Mouse (Mus musculus) midbrain, embryonic 13.5 days (tissue): ENCODE results near the gene Ppp1r12b. TPM values are rescaled to one million over a fixed set of nuclear protein-coding genes. Genes with fewer than 3 reads are reported as not detected.

Experiments
- ATAC-seq: fragments of 200-750 bp; cut with Nextera tagmentation; 2 replicates; pipeline ENCODE4 v1.8.0; 2017; ENCODE audit warnings: mild to moderate bottlenecking, moderate TSS enrichment, moderate library complexity
- H3K27ac ChIP-seq: fragments of 300-500 bp; sonication (generic); 2 replicates; pipeline ENCODE4 v1.5.1; 2015; ENCODE audit warnings: inconsistent platforms, mild to moderate bottlenecking, moderate library complexity
- H3K27me3 ChIP-seq: fragments of 300-500 bp; sonication (generic); 2 replicates; pipeline ENCODE4 v1.6.1; 2015; ENCODE audit warnings: mild to moderate bottlenecking, inconsistent platforms
- H3K36me3 ChIP-seq: fragments of 300-500 bp; sonication (generic); 2 replicates; pipeline ENCODE4 v1.6.1; 2015; ENCODE audit warnings: mild to moderate bottlenecking, inconsistent platforms
- H3K4me1 ChIP-seq: fragments of 300-500 bp; sonication (generic); replicated peaks from 2 replicates; pipeline ENCODE4 v1.6.1; 2015; ENCODE audit warnings: inconsistent platforms
- H3K4me2 ChIP-seq: fragments of 300-500 bp; sonication (generic); replicated peaks from 2 replicates; pipeline ENCODE4 v1.6.1; 2015; ENCODE audit warnings: moderate library complexity, mild to moderate bottlenecking, inconsistent platforms
- H3K4me3 ChIP-seq: fragments of 300-500 bp; sonication (generic); replicated peaks from 2 replicates; pipeline ENCODE4 v1.5.1; 2015; ENCODE audit warnings: mild to moderate bottlenecking, inconsistent platforms
- H3K9ac ChIP-seq: fragments of 300-500 bp; sonication (generic); replicated peaks from 2 replicates; pipeline ENCODE4 v1.6.1; 2015; ENCODE audit warnings: mild to moderate bottlenecking, inconsistent platforms
- H3K9me3 ChIP-seq: fragments of 300-500 bp; sonication (generic); 2 replicates; pipeline ENCODE4 v1.6.1; 2016; ENCODE audit warnings: mild to moderate bottlenecking, inconsistent platforms
- WGBS: fragments of 180-500 bp; shearing (Covaris S2); methylation state at CpG from one replicate; pipeline ENCODE4 v1.1.7; 2015; 5-methylcytosine and 5-hydroxymethylcytosine counted together
- polyA plus RNA-seq: library from polyadenylated mRNA; unstranded; fragments of >200 nt; fragmentation: Nextera tagmentation; extraction: Ambion mirVana; gene quantifications from 2 replicates; pipeline ENCODE4 v1.2.1, GENCODE M21; 2015

Ppp1r12b gene
- polyA plus RNA-seq = 10.8 and 13.3 TPM in 2 replicates

DNA sequence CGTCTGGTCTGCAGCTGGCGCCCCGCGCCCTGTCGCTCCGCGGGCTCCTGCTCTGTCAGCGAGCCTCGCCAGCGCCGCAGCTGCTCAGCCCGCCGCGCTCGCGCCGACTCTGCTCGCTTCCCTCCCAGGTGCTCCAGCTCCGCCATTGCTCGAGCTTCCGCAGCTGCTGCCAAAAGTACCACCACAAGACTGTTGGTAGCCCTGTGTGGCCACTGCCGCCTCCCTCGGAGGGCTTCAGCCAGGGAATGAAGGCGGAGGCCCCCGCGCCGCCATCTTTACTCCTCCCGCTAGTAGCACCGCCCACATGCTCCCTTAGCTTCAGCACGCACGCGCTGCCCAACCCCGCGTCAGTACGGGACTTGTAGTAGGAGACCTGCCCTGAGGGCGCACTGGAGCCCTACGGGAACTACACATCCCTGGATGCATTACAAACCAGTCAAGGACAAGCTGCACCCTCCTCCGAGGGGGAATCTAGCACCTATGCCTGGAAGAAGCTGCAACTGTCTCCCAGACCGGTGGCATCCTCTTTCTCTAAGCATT is at the start of gene Ppp1r12b:
Gene Ppp1r12b (minus strand): TSS at position 306 of the 540 bp plus-strand sequence.
- H3K9ac ChIP-seq = peak within 1 kb of the TSS; percentile 87
- WGBS = under 1% methylated on average over 39 of the region's 39 CpGs
- peak within 1 kb of the TSS; percentile 87 for H3K4me2 ChIP-seq
- H3K4me3 ChIP-seq = peak within 1 kb of the TSS; percentile 78
- peaks cover 14% of the 10 kb centered on the region for H3K4me1 ChIP-seq
- H3K27me3 ChIP-seq = 0 out of 2 replicates have a peak, but pooled peaks cover 3% of the 10 kb centered on the region
- H3K27ac ChIP-seq = peak within 1 kb of the TSS; percentile 91
- ATAC-seq = peak; percentile 99
- H3K36me3 ChIP-seq = no peaks in the 10 kb centered on the region
- H3K9me3 ChIP-seq = no peaks in the 10 kb centered on the region

DNA sequence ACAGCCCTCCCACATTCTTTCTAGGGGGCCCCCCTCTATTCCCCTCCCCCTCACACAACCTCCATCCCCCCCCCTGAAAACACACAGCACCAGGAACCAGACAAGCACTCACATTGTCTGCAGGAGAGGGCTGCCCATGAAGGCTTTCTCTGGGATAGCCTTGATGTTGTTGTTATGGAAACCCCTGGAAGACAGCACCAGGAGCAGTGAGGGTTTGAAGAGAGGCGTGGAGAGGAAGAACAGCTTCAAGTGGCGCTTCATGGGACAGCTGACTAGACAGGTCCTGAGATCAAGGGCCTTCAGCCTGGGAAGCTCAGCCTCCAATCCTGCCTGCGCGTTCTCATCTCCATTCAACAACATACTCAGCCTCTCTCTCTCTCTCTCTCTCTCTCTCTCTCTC is 47.6 kb upstream of the Ppp1r12b start:
- 40% methylated on average over 4 of the region's 4 CpGs for WGBS
- H3K4me2 ChIP-seq = no peak overlapping the region
- no peaks in the 10 kb centered on the region for H3K9me3 ChIP-seq
- H3K9ac ChIP-seq = no peak overlapping the region
- H3K4me1 ChIP-seq = peaks cover 4% of the 10 kb centered on the region; the same call in 1 of the 2 replicates
- ATAC-seq = peak; percentile 78
- H3K36me3 ChIP-seq = no peaks in the 10 kb centered on the region
- H3K27ac ChIP-seq = no peak overlapping the region
- H3K4me3 ChIP-seq = no peak overlapping the region
- no peaks in the 10 kb centered on the region for H3K27me3 ChIP-seq

DNA sequence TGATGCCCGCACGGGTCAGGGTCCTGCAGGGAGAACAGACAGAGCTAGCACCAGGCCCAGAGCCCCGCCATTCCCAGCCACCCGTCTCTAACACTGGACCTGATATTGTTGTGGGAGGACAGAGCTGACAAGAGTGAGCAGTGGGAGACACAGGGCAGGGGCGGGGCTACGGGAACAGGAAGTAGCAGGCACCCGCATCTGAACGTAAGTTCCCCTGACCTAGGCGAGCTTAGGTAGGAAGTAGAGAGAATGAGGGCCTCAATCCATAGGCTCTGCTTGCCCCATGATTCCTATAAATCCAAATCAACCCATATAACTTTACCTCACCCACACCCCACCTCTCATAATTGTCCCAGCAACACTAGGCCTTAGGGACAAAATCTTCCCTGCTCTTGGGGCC is 44.8 kb upstream of the Ppp1r12b start:
- Histone ChIP-seq H3K27ac (no peak overlapping the region), H3K9ac (no peak overlapping the region), H3K4me3 (no peak overlapping the region), H3K4me2 (no peak overlapping the region), H3K4me1 (peaks cover 7% of the 10 kb centered on the region), H3K36me3 (no peaks in the 10 kb centered on the region), H3K9me3 (no peaks in the 10 kb centered on the region), H3K27me3 (no peaks in the 10 kb centered on the region)
- 84% methylated on average over 9 of the region's 9 CpGs for WGBS
- ATAC-seq = no peak

DNA sequence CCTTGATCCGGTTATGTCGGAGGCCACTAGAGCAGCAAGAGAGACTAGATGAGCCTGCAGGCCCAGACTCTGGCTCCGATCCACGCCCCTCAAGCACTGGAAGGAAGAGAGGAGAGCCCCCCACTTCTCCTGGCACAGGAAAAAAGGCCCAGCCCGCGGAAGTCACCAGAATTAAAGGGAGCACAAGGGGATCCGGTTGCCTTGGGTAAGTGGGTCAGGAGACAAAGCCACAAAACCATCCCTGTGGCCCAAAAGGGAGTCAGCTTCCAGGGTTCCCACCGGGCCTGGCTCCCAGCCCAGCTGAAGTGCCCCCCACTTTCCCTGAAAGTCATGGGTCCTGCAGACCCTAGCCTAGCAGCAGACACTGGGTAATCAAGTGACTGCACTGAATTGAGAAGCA is 42.5 kb upstream of the Ppp1r12b start:
- no peak overlapping the region for H3K4me2 ChIP-seq
- no peak overlapping the region for H3K9ac ChIP-seq
- 0 out of 2 replicates have a peak, but pooled peaks cover 5% of the 10 kb centered on the region for H3K27me3 ChIP-seq
- WGBS = 87% methylated on average over 8 of the region's 8 CpGs
- no peaks in the 10 kb centered on the region for H3K9me3 ChIP-seq
- no peak overlapping the region for H3K4me3 ChIP-seq
- no peak for ATAC-seq
- H3K4me1 ChIP-seq = peaks cover 8% of the 10 kb centered on the region
- H3K27ac ChIP-seq = no peak overlapping the region
- H3K36me3 ChIP-seq = no peaks in the 10 kb centered on the region

DNA sequence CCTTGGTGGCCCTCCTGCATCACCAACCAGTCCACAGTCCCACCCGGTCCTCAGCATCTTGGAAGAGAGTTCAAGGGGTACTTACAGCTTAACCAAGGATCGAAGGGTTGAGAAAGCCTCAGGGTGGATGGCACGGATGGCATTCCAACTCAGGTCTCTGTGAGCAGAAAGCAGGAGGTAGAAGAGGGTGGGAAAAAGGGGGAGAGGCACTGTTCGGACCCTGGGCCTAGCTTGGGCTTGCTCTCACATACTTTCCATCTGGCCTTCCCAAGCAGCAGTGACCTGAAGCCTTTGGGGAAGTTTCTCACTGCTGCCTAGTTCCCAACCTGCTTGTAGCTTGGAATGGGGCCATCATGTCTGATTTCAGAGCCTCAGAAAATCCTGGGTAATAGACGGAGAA is 41.8 kb upstream of the Ppp1r12b start:
- ATAC-seq = no peak

DNA sequence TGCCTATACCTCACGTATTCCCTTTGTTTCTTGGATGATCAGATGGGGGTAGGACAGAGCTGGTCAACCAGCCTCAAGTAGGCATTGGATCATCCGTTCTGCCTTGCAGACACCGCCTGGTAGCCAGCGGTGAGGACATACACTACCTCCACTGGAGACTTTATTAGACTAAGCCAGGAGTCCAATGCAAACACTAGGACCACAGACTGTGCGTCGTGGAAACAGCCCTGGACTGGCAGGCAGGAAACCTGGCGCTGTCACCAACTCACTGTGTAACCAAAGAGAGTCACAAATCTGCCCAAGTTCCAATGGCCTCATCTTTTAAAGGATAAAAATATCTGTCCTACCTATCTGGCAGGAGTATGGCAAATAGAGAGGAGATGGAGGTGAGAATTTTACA is 40.7 kb upstream of the Ppp1r12b start:
- no peaks in the 10 kb centered on the region for H3K36me3 ChIP-seq
- no peaks in the 10 kb centered on the region for H3K9me3 ChIP-seq
- no peak overlapping the region for H3K4me3 ChIP-seq
- no peak overlapping the region for H3K27ac ChIP-seq
- ATAC-seq = no peak
- WGBS = 89% methylated on average over 7 of the region's 7 CpGs
- no peak overlapping the region for H3K9ac ChIP-seq
- H3K27me3 ChIP-seq = 0 out of 2 replicates have a peak, but pooled peaks cover 5% of the 10 kb centered on the region
- peaks cover 6% of the 10 kb centered on the region for H3K4me1 ChIP-seq
- no peak overlapping the region for H3K4me2 ChIP-seq

More for the DNA sequence above, 41.8 kb upstream of the Ppp1r12b start:
- 0 out of 2 replicates have a peak, but pooled peaks cover 5% of the 10 kb centered on the region for H3K27me3 ChIP-seq
- H3K9me3 ChIP-seq = no peaks in the 10 kb centered on the region
- H3K4me3 ChIP-seq = no peak overlapping the region
- no peak overlapping the region for H3K4me2 ChIP-seq
- H3K4me1 ChIP-seq = peaks cover 6% of the 10 kb centered on the region
- H3K9ac ChIP-seq = no peak overlapping the region
- no peaks in the 10 kb centered on the region for H3K36me3 ChIP-seq
- WGBS = 81% methylated on average over 5 of the region's 5 CpGs
- H3K27ac ChIP-seq = no peak overlapping the region

DNA sequence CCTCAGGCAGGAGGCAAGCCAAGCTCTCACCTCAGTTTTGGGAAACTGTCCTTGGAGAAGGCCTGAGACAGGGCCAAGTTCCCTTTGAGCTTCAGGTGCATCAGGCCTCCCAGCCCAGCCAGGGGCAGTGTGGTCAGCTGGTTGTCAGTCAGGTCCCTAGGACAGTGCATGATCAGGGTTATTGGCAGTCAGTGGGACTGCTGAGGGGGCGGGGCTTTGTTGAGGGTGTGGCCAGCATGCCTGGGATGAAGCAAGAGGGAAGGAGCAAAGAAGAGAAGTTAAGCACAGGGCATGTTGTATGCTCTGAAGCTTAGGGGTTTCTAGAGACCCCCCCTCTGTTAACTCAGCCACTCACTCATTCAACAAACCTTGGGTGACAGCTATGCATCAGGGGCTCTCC is 40.2 kb upstream of the Ppp1r12b start:
- 0 out of 2 replicates have a peak, but pooled peaks have one; percentile 20 for ATAC-seq

DNA sequence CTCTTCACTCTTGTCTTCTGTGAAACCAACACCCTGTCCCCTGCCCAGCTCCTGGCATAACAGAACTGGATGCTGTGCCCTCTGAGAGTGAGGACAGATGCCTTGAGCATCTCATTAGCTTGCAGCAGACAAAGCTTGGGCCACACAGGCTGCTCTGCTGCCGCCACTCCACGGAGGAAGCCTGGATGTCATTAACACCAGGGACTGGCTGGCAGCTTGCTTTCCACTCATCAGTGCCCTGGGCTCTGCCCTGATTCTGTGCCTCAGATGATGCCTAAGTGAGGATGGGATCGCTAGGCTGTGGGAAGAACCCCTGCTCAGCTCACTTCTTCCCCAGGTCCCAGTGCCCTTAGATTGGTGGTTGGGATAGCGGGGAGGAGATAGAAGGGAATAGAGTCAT is 39.7 kb upstream of the Ppp1r12b start:
- ATAC-seq = no peak
- Histone ChIP-seq H3K9ac (no peak overlapping the region), H3K4me1 (peaks cover 6% of the 10 kb centered on the region), H3K36me3 (no peaks in the 10 kb centered on the region), H3K4me2 (no peak overlapping the region), H3K27me3 (peaks cover 7% of the 10 kb centered on the region; the same call in 1 of the 2 replicates), H3K4me3 (no peak overlapping the region), H3K9me3 (no peaks in the 10 kb centered on the region), H3K27ac (no peak overlapping the region)
- 49% methylated on average over 4 of the region's 4 CpGs for WGBS

More for the DNA sequence above, 40.2 kb upstream of the Ppp1r12b start:
- H3K4me3 ChIP-seq = no peak overlapping the region
- H3K27me3 ChIP-seq = 0 out of 2 replicates have a peak, but pooled peaks cover 5% of the 10 kb centered on the region
- H3K9me3 ChIP-seq = no peaks in the 10 kb centered on the region
- H3K27ac ChIP-seq = no peak overlapping the region
- no peaks in the 10 kb centered on the region for H3K36me3 ChIP-seq
- no peak overlapping the region for H3K4me2 ChIP-seq
- 22% methylated on average over 1 of the region's 1 CpGs for WGBS
- H3K9ac ChIP-seq = no peak overlapping the region
- H3K4me1 ChIP-seq = peaks cover 6% of the 10 kb centered on the region

DNA sequence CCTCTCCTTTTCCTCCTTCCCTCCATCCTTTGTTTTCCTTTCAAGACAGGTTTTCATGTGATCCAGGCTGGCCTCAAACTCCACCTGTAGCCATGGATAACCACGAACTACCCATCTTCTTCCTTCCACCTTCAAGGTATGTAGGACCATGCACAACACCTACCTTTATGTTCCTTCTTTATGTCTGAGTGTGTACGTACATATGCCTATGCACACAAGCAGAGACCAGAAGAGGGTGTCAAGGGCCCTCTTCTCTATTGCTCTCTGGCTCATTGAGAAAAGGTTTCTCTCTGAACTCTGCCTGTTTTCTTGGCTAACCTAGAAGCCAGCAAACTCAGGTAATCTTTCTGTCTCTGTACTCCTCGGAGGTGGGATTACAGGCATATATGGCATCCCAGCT is 39.0 kb upstream of the Ppp1r12b start:
- Histone ChIP-seq H3K27ac (no peak overlapping the region), H3K4me1 (peaks cover 6% of the 10 kb centered on the region), H3K27me3 (peaks cover 13% of the 10 kb centered on the region; the same call in 1 of the 2 replicates), H3K4me2 (no peak overlapping the region), H3K4me3 (no peak overlapping the region), H3K36me3 (no peaks in the 10 kb centered on the region), H3K9ac (no peak overlapping the region), H3K9me3 (no peaks in the 10 kb centered on the region)
- WGBS = 87% methylated on average over 3 of the region's 3 CpGs
- no peak for ATAC-seq

DNA sequence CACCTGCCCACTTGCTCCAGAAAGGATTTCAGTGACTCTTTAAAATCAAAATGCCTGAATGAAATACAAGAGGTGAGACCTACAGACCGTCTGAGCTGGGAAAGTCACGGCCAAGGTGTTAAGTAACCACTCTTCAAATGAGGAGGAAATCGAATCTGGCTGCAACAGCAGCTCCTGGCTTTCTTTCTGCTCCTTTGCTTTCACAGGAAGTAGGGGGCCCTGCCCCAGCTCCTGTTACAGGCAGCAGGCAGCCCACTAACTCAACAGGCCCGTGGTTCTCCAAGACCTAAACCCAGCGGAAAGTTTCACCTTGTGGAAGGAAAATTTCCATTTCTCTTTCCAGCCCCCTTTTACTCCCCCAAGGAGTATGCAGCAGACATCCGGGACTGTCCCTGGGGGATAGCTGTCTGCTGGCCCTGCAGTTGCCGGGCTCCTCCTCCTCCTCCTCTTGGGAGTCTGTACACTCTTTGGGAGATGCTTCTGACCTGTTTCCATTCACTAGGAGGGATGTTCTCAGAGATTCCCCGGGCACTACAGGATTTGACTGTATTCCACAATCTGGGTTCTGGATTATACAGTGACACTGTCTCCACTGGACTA is 36.4 kb upstream of the Ppp1r12b start:
- no peak overlapping the region for H3K4me2 ChIP-seq
- H3K27me3 ChIP-seq = peaks cover 20% of the 10 kb centered on the region
- peaks cover 15% of the 10 kb centered on the region for H3K4me1 ChIP-seq
- WGBS = 61% methylated on average over 8 of the region's 8 CpGs
- H3K36me3 ChIP-seq = no peaks in the 10 kb centered on the region
- ATAC-seq = no peak
- no peak overlapping the region for H3K9ac ChIP-seq
- H3K27ac ChIP-seq = no peak overlapping the region
- no peaks in the 10 kb centered on the region for H3K9me3 ChIP-seq
- H3K4me3 ChIP-seq = no peak overlapping the region

DNA sequence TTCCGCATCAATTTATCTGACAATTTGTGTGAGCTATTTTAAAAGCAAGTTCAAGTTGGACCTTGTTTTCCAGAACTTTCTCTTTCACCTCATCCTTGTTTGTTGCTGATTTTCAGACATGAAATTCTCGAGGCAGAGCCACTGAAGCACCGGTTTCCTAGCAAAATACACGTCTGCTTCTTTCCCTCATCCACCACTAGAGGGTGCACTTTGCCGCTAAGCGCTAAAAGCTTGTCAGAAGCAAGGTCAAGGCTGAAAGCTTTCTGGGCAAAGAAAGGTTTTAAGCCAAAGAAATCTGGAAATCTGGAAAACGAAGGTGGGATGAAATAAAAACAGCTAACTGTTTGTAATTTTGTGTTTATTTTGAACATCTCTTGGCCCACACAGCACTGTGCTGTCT is 33.6 kb upstream of the Ppp1r12b start:
- Histone ChIP-seq H3K4me3 (no peak overlapping the region), H3K27ac (no peak overlapping the region), H3K27me3 (peaks cover 28% of the 10 kb centered on the region), H3K9me3 (no peaks in the 10 kb centered on the region), H3K9ac (no peak overlapping the region), H3K36me3 (no peaks in the 10 kb centered on the region), H3K4me1 (peaks cover 8% of the 10 kb centered on the region), H3K4me2 (no peak overlapping the region)
- ATAC-seq = no peak
- WGBS = 6% methylated on average over 7 of the region's 7 CpGs

DNA sequence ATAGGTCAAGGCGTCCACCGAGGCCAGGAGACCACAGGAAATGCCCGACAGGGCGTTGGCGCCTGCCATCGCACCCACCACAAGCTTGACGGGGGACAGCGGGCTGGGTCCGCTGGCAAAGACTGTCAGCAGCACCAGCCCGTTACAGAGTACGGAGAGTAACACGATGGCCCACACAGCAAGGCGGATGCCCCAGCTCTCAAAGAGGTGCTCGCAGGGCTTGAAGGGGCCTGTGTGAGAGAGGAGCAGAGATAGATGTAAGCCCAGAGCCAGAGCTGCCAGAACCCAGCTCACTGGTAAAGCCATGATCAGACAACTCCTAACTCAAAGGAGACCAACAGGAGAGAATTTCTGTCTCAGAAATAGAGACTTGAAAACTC is 32.2 kb upstream of the Ppp1r12b start:
- ATAC-seq = peak; percentile 72
- Histone ChIP-seq H3K27me3 (peaks cover 23% of the 10 kb centered on the region), H3K9me3 (no peaks in the 10 kb centered on the region), H3K36me3 (no peaks in the 10 kb centered on the region), H3K9ac (peak overlapping the region; percentile 70), H3K4me1 (peaks cover 8% of the 10 kb centered on the region), H3K27ac (no peak overlapping the region), H3K4me3 (peak overlapping the region; percentile 47), H3K4me2 (peak overlapping the region; percentile 72)
- WGBS = 11% methylated on average over 14 of the region's 14 CpGs
